Mouse (Mus musculus) MEL (cell line): ENCODE data around the gene Maml1. TPM values are rescaled to one million over a fixed set of nuclear protein-coding genes. Genes with fewer than 3 reads are reported as not detected.

ENCODE experiments used
- DNase-seq: peaks from one replicate; pipeline ENCODE4 v3.0.0; 2011; ENCODE audit warnings: low read depth, low spot score
- H3K27ac ChIP-seq: 2 replicates; pipeline ENCODE4 v1.5.1; 2012; ENCODE audit warnings: low read depth, mild to moderate bottlenecking, control low read depth, low read length, moderate library complexity; ENCODE audit not compliant: control insufficient read depth
- H3K27me3 ChIP-seq, 2 experiments: fragments of 150-350 bp in 1 of 2; sonication (generic) in 1 of 2; 2 replicates each; pipeline ENCODE4 v1.6.1; 2012; ENCODE audit warnings: low read length in 2 of 2, mild to moderate bottlenecking in 2 of 2, improper control_type of control experiment in 1 of 2, moderate library complexity in 1 of 2; ENCODE audit not compliant: insufficient read depth in 2 of 2, control insufficient read depth in 1 of 2
- H3K36me3 ChIP-seq, 2 experiments: 2 replicates each; pipeline ENCODE4 v1.6.1; 2012 to 2014; ENCODE audit warnings: low read length in 2 of 2, improper control_type of control experiment in 1 of 2, inconsistent platforms in 1 of 2, mild to moderate bottlenecking in 1 of 2; ENCODE audit not compliant: insufficient read depth in 2 of 2, control insufficient read depth in 1 of 2
- H3K4me1 ChIP-seq, 2 experiments: fragments of 150-350 bp in 1 of 2; sonication (generic) in 1 of 2; 2 replicates each; pipeline ENCODE4 v1.6.1; 2012; ENCODE audit warnings: low read length in 2 of 2, improper control_type of control experiment in 1 of 2, mild to moderate bottlenecking in 1 of 2; ENCODE audit not compliant: insufficient read depth in 2 of 2, control insufficient read depth in 1 of 2
- H3K4me3 ChIP-seq, 2 experiments: fragments of 150-350 bp in 1 of 2; sonication (generic) in 1 of 2; 2 replicates each; pipeline ENCODE4 v1.5.1; 2012; ENCODE audit warnings: low read depth in 2 of 2, low read length in 2 of 2, mild to moderate bottlenecking in 2 of 2, moderate library complexity in 2 of 2, control low read depth in 1 of 2, improper control_type of control experiment in 1 of 2; ENCODE audit not compliant: control insufficient read depth in 1 of 2, insufficient read depth in 1 of 2
- H3K79me2 ChIP-seq: 2 replicates; pipeline ENCODE4 v1.6.1; 2012; ENCODE audit warnings: mild to moderate bottlenecking, low read length, moderate library complexity; ENCODE audit not compliant: control insufficient read depth, poor library complexity, insufficient read depth
- H3K9ac ChIP-seq: 2 replicates; pipeline ENCODE4 v1.6.1; 2012; ENCODE audit warnings: low read depth, mild to moderate bottlenecking, control low read depth, low read length, moderate library complexity; ENCODE audit not compliant: control insufficient read depth, poor library complexity, severe bottlenecking
- H3K9me3 ChIP-seq: fragments of 150-350 bp; sonication (generic); replicated peaks from 2 replicates; pipeline ENCODE4 v1.6.1; 2012; ENCODE audit warnings: mild to moderate bottlenecking, low read length, improper control_type of control experiment, moderate library complexity; ENCODE audit not compliant: insufficient read depth
- ELF1 ChIP-seq: IDR thresholded peaks from 2 replicates; pipeline ENCODE4 v1.6.1; 2014; ENCODE audit warnings: low read depth, mild to moderate bottlenecking, inconsistent platforms, low read length, improper control_type of control experiment, moderate library complexity
- EP300 ChIP-seq, 2 experiments: IDR thresholded peaks; 2 replicates each; pipeline ENCODE4 v1.6.1; 2011; ENCODE audit warnings: improper control_type of control experiment in 2 of 2, low read length in 2 of 2, low read depth in 1 of 2, mild to moderate bottlenecking in 1 of 2
- ETS1 ChIP-seq: IDR thresholded peaks from 2 replicates; pipeline ENCODE4 v1.6.1; 2012; ENCODE audit warnings: low read depth, mild to moderate bottlenecking, inconsistent platforms, low read length, improper control_type of control experiment, moderate library complexity
- GABPA ChIP-seq: IDR thresholded peaks from 2 replicates; pipeline ENCODE4 v1.6.1; 2012; ENCODE audit warnings: low read depth, mild to moderate bottlenecking, inconsistent platforms, low read length, improper control_type of control experiment, moderate library complexity
- GATA1 ChIP-seq: IDR thresholded peaks from 2 replicates; pipeline ENCODE4 v1.6.1; 2011; ENCODE audit warnings: low read depth, low read length, improper control_type of control experiment
- JUND ChIP-seq: IDR thresholded peaks from 2 replicates; pipeline ENCODE4 v1.6.1; 2011; ENCODE audit warnings: low read depth, mild to moderate bottlenecking, improper control_type of control experiment, low read length
- MAZ ChIP-seq: IDR thresholded peaks from 2 replicates; pipeline ENCODE4 v1.6.1; 2012; ENCODE audit warnings: low read depth, mild to moderate bottlenecking, inconsistent platforms, low read length, improper control_type of control experiment
- MEF2A ChIP-seq: IDR thresholded peaks from 2 replicates; pipeline ENCODE4 v1.6.1; 2014; ENCODE audit warnings: low read depth, mild to moderate bottlenecking, inconsistent platforms, low read length, improper control_type of control experiment; ENCODE audit not compliant: poor library complexity, insufficient replicate concordance, severe bottlenecking; ENCODE audit errors: extremely low read depth
- MYB ChIP-seq: IDR thresholded peaks from 2 replicates; pipeline ENCODE4 v1.6.1; 2011; ENCODE audit warnings: mild to moderate bottlenecking, low read depth, low read length, improper control_type of control experiment
- MYC ChIP-seq: IDR thresholded peaks from 2 replicates; pipeline ENCODE4 v1.6.1; 2011; ENCODE audit warnings: low read depth, mild to moderate bottlenecking, low read length, improper control_type of control experiment, moderate library complexity
- NRF1 ChIP-seq: IDR thresholded peaks from 2 replicates; pipeline ENCODE4 v1.6.1; 2014; ENCODE audit warnings: low read depth, mild to moderate bottlenecking, inconsistent platforms, low read length, improper control_type of control experiment, moderate library complexity; ENCODE audit not compliant: poor library complexity, insufficient read depth, severe bottlenecking
- RAD21 ChIP-seq: IDR thresholded peaks from 2 replicates; pipeline ENCODE4 v1.6.1; 2011; ENCODE audit warnings: mild to moderate bottlenecking, low read depth, low read length, improper control_type of control experiment
- RCOR1 ChIP-seq: IDR thresholded peaks from 2 replicates; pipeline ENCODE4 v1.6.1; 2012; ENCODE audit warnings: low read depth, mild to moderate bottlenecking, inconsistent platforms, low read length, improper control_type of control experiment
- SMC3 ChIP-seq: IDR thresholded peaks from 2 replicates; pipeline ENCODE4 v1.6.1; 2011; ENCODE audit warnings: low read depth, low read length, improper control_type of control experiment
- TBP ChIP-seq: IDR thresholded peaks from 2 replicates; pipeline ENCODE4 v1.8.0; 2011; ENCODE audit warnings: low read depth, low read length, improper control_type of control experiment
- USF1 ChIP-seq: IDR thresholded peaks from 2 replicates; pipeline ENCODE4 v1.6.1; 2014; ENCODE audit warnings: low read depth, mild to moderate bottlenecking, inconsistent platforms, low read length, improper control_type of control experiment, moderate library complexity
- USF2 ChIP-seq, 2 experiments: IDR thresholded peaks; 2 replicates each; pipeline ENCODE4 v1.6.1; 2011 to 2012; ENCODE audit warnings: improper control_type of control experiment in 2 of 2, low read length in 2 of 2, borderline replicate concordance in 1 of 2, inconsistent platforms in 1 of 2, low read depth in 1 of 2, mild to moderate bottlenecking in 1 of 2; ENCODE audit not compliant: insufficient read depth in 1 of 2
- ZC3H11A ChIP-seq: IDR thresholded peaks from 2 replicates; pipeline ENCODE4 v1.6.1; 2012; ENCODE audit warnings: low read depth, mild to moderate bottlenecking, inconsistent platforms, low read length, improper control_type of control experiment
- polyA plus RNA-seq, 2 experiments: library from polyadenylated mRNA; stranded (reverse) in 1 of 2; unstranded in 1 of 2; fragments of >175 nt in 1 of 2; fragments of >200 nt in 1 of 2; gene quantifications; 2 replicates each; pipeline versions ENCODE4 v1.2.1 to v1.2.4; 2012; ENCODE audit warnings: low replicate concordance in 2 of 2, low read depth in 1 of 2; ENCODE audit not compliant: insufficient read length in 2 of 2, insufficient read depth in 1 of 2, missing spikeins in 1 of 2
- total RNA-seq: library from RNA; depleted of rRNA; stranded (reverse); fragments of 300-350 nt; gene quantifications from 2 replicates; pipeline ENCODE4 v1.2.3, GENCODE M21; 2012

Maml1 gene
- total and polyA plus RNA-seq, 3 experiments = 3.8 to 12.6 TPM; not detected in 1

- no peaks in the 10 kb centered on the region for H3K79me2 ChIP-seq
These were observed 46.8 kb downstream of the Maml1 start for GRCm38 (mm10) chr11:50245269-50245668.

GRCm38 (mm10) chr11:50243926-50244325 is 48.2 kb downstream of the Maml1 start:
- Histone ChIP-seq H3K4me1 (peaks cover 0 to 5% of the 10 kb centered on the region in 2 experiments; a peak in 2 of 4 replicates), H3K79me2 (no peaks in the 10 kb centered on the region), H3K4me3 (no peak overlapping the region), H3K9me3 (no peaks in the 10 kb centered on the region), H3K27me3 (no peaks in the 10 kb centered on the region), H3K36me3 (no peaks in the 10 kb centered on the region; a peak in 2 of 4 replicates), H3K9ac (no peak overlapping the region), H3K27ac (no peak overlapping the region)
- TF ChIP-seq MAZ (no peak), TBP (no peak), RAD21 (no peak)
- no peak for DNase-seq

More at GRCm38 (mm10) chr11:50245269-50245668, 46.8 kb downstream of the Maml1 start:
- Histone ChIP-seq H3K9ac (no peak overlapping the region), H3K36me3 (no peaks in the 10 kb centered on the region), H3K9me3 (no peaks in the 10 kb centered on the region), H3K4me3 (no peak overlapping the region), H3K27me3 (no peaks in the 10 kb centered on the region), H3K27ac (no peak overlapping the region), H3K4me1 (peaks cover 0 to 2% of the 10 kb centered on the region in 2 experiments; a peak in 1 of 4 replicates)
- TF ChIP-seq USF2 (IDR thresholded peaks at IDR 0.05; ENCODE audit: borderline replicate concordance in 1 of 2, insufficient read depth in 1 of 2, low read depth in 1 of 2, low read length in 2 of 2) (no peak), MEF2A (no peak), GATA1 (no peak), EP300 (IDR thresholded peaks at IDR 0.05; ENCODE audit: low read depth in 1 of 2, low read length in 2 of 2) (no peak), SMC3 (no peak), USF1 (no peak), MYB (no peak), JUND (no peak), ETS1 (no peak), RCOR1 (no peak), GABPA (no peak), RAD21 (no peak), NRF1 (no peak), ELF1 (no peak), MYC (no peak), ZC3H11A (no peak)
- DNase-seq = no peak
